Mouse (Mus musculus): ENCODE measurements around the gene Adprhl2. TPM values are rescaled to one million over a fixed set of nuclear protein-coding genes. Genes with fewer than 3 reads are reported as not detected.

Adprhl2 gene
- polyA plus RNA-seq, 2 experiments: 59.9 to 66.3 TPM

GRCm38 (mm10) chr4:126331751-126332150, 10.2 kb upstream of the Adprhl2 start:
- Histone ChIP-seq H3K9me3 (ENCODE audit: control insufficient read depth, low read length) (no peaks in the 10 kb centered on the region), H3K27me3 (ENCODE audit: control insufficient read depth, insufficient read depth, low read length) (no peaks in the 10 kb centered on the region), H3K4me2 (replicated peaks; ENCODE audit: low read depth, low read length, severe bottlenecking) (no peak overlapping the region), H3K4me3 (replicated peaks; ENCODE audit: low read length) (no peak overlapping the region), H3K27ac (replicated peaks; ENCODE audit: low read depth, low read length) (no peak overlapping the region), H3K9ac (ENCODE audit: low read depth, low read length, severe bottlenecking) (no peak overlapping the region), H3K36me3 (ENCODE audit: control insufficient read depth, insufficient read depth, low read length) (no peaks in the 10 kb centered on the region), H3K4me1 (ENCODE audit: control insufficient read depth, insufficient read depth, low read length) (no peaks in the 10 kb centered on the region)
- TF ChIP-seq POLR2A (IDR thresholded peaks at IDR 0.05; ENCODE audit: borderline replicate concordance, extremely low read depth, insufficient read depth, insufficient read length): no peak
- 87% methylated on average over 1 of the region's 1 CpGs for WGBS
- DNase-seq (ENCODE audit: low spot score) (no peak), ATAC-seq (ENCODE audit: low FRiP score, low read depth) (no peak)

- Histone ChIP-seq H3K9ac (ENCODE audit: low read depth, low read length, severe bottlenecking) (no peak overlapping the region), H3K36me3 (ENCODE audit: control insufficient read depth, insufficient read depth, low read length) (no peaks in the 10 kb centered on the region), H3K27ac (replicated peaks; ENCODE audit: low read depth, low read length) (no peak overlapping the region), H3K27me3 (ENCODE audit: control insufficient read depth, insufficient read depth, low read length) (no peaks in the 10 kb centered on the region), H3K4me3 (replicated peaks; ENCODE audit: low read length) (no peak overlapping the region), H3K4me2 (replicated peaks; ENCODE audit: low read depth, low read length, severe bottlenecking) (no peak overlapping the region), H3K4me1 (ENCODE audit: control insufficient read depth, insufficient read depth, low read length) (peaks cover 8% of the 10 kb centered on the region), H3K9me3 (ENCODE audit: control insufficient read depth, low read length) (no peaks in the 10 kb centered on the region)
- no peak for TF ChIP-seq POLR2A (IDR thresholded peaks at IDR 0.05; ENCODE audit: borderline replicate concordance, extremely low read depth, insufficient read depth, insufficient read length)
- 90% methylated on average over 4 of the region's 4 CpGs for WGBS
- DNase-seq (ENCODE audit: low spot score) (no peak), ATAC-seq (ENCODE audit: low FRiP score, low read depth) (no peak)
Measured at GRCm38 (mm10) chr4:126330295-126330694, 8.8 kb upstream of the Adprhl2 start.

GRCm38 (mm10) chr4:126326036-126326435, 4.5 kb upstream of the Adprhl2 start:
- no peak overlapping the region for H3K27ac ChIP-seq (replicated peaks; ENCODE audit: low read depth, low read length)
- H3K4me1 ChIP-seq (ENCODE audit: control insufficient read depth, insufficient read depth, low read length): peaks cover 22% of the 10 kb centered on the region
- no peak for TF ChIP-seq POLR2A (IDR thresholded peaks at IDR 0.05; ENCODE audit: borderline replicate concordance, extremely low read depth, insufficient read depth, insufficient read length)
- ATAC-seq (ENCODE audit: low FRiP score, low read depth): no peak
- no peaks in the 10 kb centered on the region for H3K36me3 ChIP-seq (ENCODE audit: control insufficient read depth, insufficient read depth, low read length)
- H3K4me3 ChIP-seq (replicated peaks; ENCODE audit: low read length): no peak overlapping the region
- DNase-seq (ENCODE audit: low spot score): peak; percentile 21
- H3K9me3 ChIP-seq (ENCODE audit: control insufficient read depth, low read length): no peaks in the 10 kb centered on the region
- no peak overlapping the region for H3K4me2 ChIP-seq (replicated peaks; ENCODE audit: low read depth, low read length, severe bottlenecking)
- H3K9ac ChIP-seq (ENCODE audit: low read depth, low read length, severe bottlenecking): no peak overlapping the region
- WGBS: 16% methylated on average over 6 of the region's 6 CpGs
- H3K27me3 ChIP-seq (ENCODE audit: control insufficient read depth, insufficient read depth, low read length): no peaks in the 10 kb centered on the region

- no peaks in the 10 kb centered on the region for H3K36me3 ChIP-seq (ENCODE audit: control insufficient read depth, insufficient read depth, low read length)
- 4% methylated on average over 23 of the region's 23 CpGs for WGBS
Measured at GRCm38 (mm10) chr4:126325281-126325861, 3.9 kb upstream of the Adprhl2 start, which contains the start of gene Tekt2. Tekt2 (minus strand) TSS chr4:126325688.

GRCm38 (mm10) chr4:126324861-126325260, 3.4 kb upstream of the Adprhl2 start:
- Histone ChIP-seq H3K36me3 (ENCODE audit: control insufficient read depth, insufficient read depth, low read length) (no peaks in the 10 kb centered on the region), H3K9me3 (ENCODE audit: control insufficient read depth, low read length) (no peaks in the 10 kb centered on the region), H3K4me2 (replicated peaks; ENCODE audit: low read depth, low read length, severe bottlenecking) (peak overlapping the region; percentile 44), H3K9ac (ENCODE audit: low read depth, low read length, severe bottlenecking) (no peak overlapping the region; the same call in 1 of the 2 replicates), H3K27ac (replicated peaks; ENCODE audit: low read depth, low read length) (peak overlapping the region; percentile 63), H3K4me1 (ENCODE audit: control insufficient read depth, insufficient read depth, low read length) (peaks cover 29% of the 10 kb centered on the region), H3K27me3 (ENCODE audit: control insufficient read depth, insufficient read depth, low read length) (no peaks in the 10 kb centered on the region), H3K4me3 (replicated peaks; ENCODE audit: low read length) (peak overlapping the region; percentile 20)
- peak; percentile 41 for ATAC-seq (ENCODE audit: low FRiP score, low read depth)
- WGBS: 18% methylated on average over 13 of the region's 13 CpGs
- DNase-seq (ENCODE audit: low spot score): peak; percentile 62
- no peak for TF ChIP-seq POLR2A (IDR thresholded peaks at IDR 0.05; ENCODE audit: borderline replicate concordance, extremely low read depth, insufficient read depth, insufficient read length)

More at GRCm38 (mm10) chr4:126325281-126325861, 3.9 kb upstream of the Adprhl2 start, which contains the start of gene Tekt2:
- ATAC-seq (ENCODE audit: low FRiP score, low read depth) (peak; percentile 41), DNase-seq (ENCODE audit: low spot score) (peak; percentile 54)
- Histone ChIP-seq H3K9ac (ENCODE audit: low read depth, low read length, severe bottlenecking) (peak within 1 kb of the TSS; percentile 28), H3K9me3 (ENCODE audit: control insufficient read depth, low read length) (no peaks in the 10 kb centered on the region), H3K4me3 (replicated peaks; ENCODE audit: low read length) (peak within 1 kb of the TSS; percentile 20), H3K27me3 (ENCODE audit: control insufficient read depth, insufficient read depth, low read length) (no peaks in the 10 kb centered on the region), H3K27ac (replicated peaks; ENCODE audit: low read depth, low read length) (peak within 1 kb of the TSS; percentile 63), H3K4me1 (ENCODE audit: control insufficient read depth, insufficient read depth, low read length) (peaks cover 28% of the 10 kb centered on the region), H3K4me2 (replicated peaks; ENCODE audit: low read depth, low read length, severe bottlenecking) (peak within 1 kb of the TSS; percentile 44)
- TF ChIP-seq POLR2A (IDR thresholded peaks at IDR 0.05; ENCODE audit: borderline replicate concordance, extremely low read depth, insufficient read depth, insufficient read length): no peak

Data from limb, embryonic 14.5 days (tissue).